Mouse (Mus musculus): ENCODE data around the gene Egflam.
A peak's percentile ranks its signal among the peaks of the same experiment; 100 is the strongest.

The Egflam gene

DNA sequence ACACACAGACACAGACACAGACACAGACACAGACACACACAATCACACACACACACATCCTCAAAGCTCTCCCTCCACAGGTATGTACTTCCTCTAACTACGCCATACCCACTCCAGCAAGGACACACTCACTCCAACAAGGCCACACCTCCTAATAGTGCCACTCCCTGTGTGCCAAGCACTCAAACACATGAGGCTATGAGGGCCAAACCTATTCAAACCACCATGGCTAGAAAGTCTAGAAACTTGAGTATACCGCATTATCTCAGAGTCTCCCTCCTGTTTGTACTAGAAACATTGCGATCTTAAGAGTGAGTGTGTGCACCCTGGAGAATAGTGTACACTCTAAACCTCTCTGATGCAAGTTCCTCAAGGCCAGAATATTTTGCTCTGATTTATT is 182.3 kb downstream of the Egflam start:
- DNase-seq, result no peak

DNA sequence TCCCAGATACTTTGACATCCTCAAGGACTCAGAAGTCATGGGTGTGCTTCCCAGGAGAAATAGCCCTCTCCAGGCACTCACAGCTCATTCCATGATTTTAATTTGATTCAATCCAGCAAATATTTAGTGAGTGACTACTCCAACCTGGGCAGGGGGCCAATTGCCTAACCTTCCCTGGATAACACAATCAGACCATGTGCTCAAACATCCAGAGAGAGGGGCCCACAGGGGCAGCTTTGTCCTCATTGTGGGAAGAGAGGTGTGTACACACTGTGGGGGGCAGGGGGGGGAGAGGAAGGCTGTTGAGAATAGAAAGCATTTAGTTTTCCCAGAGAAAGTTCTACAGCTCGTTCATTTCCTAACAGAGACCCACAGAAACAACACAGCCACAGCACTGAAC is 184.5 kb downstream of the Egflam start:
- DNase-seq, result no peak

GRCm38 (mm10) chr15:7208180-7208579 is 190.0 kb downstream of the Egflam start:
- DNase-seq, result no peak

DNA sequence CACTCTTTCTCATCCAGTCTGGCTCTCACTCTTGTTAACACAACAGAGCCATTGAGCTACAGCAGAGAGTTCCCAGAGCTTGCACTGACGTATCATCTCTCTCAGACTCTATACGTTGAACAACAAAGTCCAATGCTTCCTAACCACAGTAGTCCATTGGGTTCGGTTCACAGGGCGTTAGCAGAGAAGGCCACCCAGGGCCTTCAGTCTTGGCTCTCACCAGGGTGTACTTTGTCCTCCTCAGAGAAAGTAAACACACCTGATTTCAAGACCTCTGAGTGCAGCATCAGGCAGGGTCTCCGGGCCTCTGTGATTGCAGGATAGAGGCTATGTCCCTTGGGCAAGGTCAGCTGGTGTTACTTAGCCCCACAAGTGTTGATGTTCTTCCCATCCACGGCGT is 190.9 kb downstream of the Egflam start:
- DNase-seq, result no peak

DNA sequence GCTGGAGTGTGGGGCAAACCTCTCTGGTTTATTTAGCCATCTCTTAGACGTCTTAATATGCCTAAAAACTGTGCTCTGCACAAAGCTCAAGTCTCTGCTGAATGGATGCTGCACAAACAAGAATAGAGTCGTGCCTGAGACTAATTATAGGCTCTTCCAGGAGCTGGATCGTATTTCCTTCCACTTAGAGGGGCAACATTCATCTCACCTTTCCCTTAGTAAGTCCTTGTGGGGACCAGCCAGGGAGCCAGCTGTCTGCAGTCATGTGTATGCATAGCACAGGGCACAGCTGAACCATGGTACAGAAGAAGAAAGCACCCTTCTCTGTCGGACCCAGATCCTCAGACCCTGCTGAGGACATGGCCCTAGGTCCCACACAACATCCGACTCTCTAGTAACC is 192.1 kb downstream of the Egflam start:
- no peak for DNase-seq

DNA sequence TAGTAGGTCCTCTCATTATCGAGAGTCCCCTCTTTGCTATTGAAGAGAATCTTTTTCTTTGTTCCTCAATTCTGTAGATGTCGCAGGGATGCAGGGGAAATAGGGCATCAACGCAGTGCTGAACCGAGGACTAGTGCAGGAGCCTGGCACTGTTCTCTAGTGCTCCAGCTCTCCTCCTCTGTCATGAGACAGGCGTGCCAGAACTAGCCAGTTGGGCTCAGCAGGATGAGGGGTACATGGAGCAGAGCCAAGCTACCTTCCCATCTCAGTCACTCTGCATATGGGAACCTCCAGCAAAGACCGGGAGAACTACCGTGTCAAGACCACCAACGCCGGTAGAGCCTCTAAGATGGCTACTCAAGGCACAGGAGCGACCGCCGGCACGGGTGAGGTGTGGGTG is 193.3 kb downstream of the Egflam start:
- peak; percentile 73 to 74 for DNase-seq

GRCm38 (mm10) chr15:7203606-7204330 is 194.4 kb downstream of the Egflam start:
- DNase-seq, result peak; percentile 30 to 37

DNA sequence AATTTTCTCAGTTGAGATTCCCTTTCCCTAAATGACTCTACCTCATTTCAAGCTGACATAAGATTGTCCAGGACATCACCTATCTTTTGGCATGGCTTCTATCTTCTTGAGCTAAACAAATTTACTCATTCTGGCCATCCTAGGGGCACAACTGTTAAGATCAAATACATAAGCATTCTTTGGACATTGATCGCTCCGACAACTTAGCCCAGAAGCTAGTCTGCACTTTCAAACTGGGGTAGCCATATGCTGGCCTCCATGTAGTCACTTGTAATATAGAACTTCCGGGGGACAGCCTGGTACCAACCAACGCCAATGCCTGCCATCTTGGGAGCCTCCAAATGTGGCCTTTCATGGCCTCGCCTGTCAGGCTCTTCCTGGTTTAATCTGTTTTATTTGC is 195.2 kb downstream of the Egflam start:
- no peak for DNase-seq

DNA sequence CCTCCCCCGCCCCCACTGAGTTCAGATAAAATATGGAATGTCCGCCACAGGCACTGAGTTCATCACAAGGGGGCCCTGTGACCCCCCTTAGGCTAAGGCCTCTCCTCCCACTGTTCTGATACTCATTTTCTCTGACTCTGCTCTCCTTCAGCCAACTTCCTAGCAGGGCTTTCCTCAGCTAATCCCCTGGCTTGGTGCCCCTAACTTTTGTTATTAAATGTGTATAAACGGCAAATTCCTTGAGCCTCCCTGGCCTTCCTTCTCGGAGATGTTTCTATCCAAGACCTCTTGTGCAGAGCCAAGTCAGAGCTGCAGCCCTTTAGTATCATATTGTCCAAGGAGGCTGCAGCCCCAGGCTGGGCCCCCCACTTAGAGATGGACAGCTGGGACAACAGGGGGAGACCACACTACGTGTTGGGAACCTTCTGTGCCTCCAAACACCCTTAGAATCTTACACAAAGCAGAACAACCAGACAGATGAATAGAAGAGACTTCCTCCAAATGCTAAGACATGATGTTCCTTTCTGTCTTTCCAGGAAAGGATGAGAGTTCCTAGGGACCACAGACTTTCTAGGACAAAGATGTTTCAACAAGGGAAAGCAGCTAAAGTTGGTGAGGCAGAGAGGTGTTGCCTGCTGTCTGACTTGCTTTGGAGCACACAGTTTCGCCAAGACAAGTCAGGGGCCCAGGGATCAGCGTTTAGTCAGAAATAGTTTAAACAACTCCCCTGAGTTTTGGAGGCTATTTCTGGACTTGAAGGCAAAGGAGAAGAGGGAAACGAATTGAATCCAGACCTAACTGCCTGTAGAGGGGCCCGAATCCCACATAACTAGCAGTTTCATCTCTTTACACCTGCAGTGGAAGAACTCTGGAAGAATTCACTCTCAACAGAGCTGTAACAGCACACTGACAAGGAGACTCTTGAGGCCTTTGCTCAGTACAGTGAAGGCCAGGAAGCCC is 196.5 kb downstream of the Egflam start:
- peak in 1 of 2 experiments; percentile 19 for DNase-seq

GRCm38 (mm10) chr15:7200286-7200685 is 197.9 kb downstream of the Egflam start:
- no peak for DNase-seq

DNA sequence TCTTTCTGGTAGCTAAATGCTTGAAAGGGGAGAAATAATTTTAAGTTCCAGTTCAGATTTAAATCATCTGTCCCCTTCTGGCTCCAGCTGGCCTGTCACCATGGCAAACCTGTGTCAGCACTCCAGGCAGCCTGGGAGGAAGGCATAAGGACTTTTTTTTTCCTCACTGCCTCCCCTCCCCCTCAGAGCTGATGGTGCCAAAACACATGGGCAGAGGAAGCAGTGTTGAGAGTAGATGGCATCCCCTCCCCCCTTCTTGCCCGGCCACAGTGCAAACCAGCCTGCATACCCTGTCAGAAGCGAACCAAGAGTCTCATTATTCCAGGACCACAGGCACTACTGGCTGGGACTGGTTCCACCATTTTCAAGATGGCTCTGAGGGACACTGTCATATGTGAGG is 199.4 kb downstream of the Egflam start:
- peak; percentile 48 to 71 for DNase-seq

DNA sequence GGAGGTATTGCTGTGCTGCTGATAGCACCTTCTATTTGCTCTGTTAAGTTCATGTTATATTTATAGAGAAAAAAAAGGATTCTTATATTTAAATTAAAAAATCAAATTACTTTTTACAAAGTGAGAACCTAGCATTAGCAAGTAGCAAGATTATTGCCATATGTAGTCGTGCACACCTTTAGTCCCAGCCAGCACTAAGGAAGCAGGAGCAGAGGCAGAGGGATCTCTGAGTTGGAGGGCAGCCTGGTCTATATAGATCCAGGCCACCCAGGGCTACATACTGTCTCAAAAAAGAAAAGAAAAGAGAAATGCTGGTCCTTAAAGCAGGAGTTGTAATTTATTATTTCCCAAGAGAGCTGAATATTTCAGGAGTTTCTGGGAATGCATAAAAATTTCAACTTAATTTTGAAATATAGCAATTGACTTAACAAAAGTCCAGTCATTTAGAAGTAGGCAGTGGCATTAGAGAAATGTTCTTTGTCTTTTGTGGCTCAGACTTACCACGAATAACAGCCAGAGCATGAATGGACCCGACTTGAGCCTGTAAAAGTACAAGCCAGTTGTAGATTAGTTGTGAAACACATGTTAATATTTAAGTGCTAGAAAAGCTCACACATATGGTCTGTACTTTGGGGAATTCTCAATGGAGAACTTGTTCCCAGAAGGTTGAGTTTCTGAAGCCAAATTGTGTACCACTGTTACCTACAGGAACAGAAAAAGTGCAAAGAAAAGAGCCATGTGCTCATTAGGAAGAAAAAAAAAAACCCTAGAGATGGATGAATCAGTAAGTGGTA is 200.3 kb downstream of the Egflam start:
- DNase-seq, result no peak

- peak in 1 of 2 experiments; percentile 10 for DNase-seq
These were observed 203.4 kb downstream of the Egflam start for GRCm38 (mm10) chr15:7194748-7195221.

DNA sequence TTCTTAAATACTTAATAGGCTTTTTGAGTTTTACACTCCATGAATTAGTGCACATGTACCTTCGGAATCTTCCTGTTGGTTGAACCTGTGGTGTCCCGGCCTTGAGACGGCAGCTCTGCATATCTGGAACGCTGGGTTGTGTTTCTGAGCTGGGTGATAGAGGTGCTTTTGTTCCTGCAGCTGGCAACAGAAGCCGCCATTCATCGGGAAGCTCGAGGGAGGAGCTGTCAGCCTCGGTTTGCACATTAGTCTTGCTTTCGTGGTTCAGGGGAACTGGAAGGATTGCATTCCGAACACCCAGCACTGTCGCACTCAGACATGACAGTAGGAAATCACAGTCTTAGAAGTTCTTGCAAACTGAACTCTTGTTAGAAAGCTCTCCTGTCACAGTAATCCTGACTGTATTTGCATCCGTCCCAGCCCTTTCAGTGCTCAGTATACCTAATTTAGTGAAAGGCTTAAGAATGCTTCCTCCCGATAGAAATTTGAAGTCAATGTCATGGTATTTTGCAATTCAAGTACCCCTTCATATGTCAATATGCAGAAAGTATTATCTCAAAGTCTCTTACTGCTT is 204.0 kb downstream of the Egflam start:
- DNase-seq, result no peak

DNA sequence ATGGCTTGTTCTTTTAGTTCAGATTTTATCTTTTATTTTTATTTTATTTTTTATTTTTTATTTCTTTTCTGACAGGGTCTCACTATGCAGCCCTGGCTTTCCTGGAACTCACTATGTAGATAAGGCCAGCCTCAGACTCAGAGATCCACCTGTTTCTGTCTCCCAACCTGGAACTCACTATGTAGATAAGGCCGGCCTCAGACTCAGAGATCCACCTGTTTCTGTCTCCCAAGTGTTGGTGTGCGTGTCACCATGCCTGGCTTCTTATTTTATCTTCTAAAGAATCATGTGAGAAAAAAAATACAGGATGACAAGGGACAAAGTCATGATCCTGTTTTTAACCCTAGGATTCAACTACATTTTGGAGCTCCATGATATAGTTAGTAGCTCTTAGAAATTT is 205.6 kb downstream of the Egflam start:
- no peak for DNase-seq

- no peak for DNase-seq
These were observed 207.1 kb downstream of the Egflam start for GRCm38 (mm10) chr15:7191074-7191473.

DNA sequence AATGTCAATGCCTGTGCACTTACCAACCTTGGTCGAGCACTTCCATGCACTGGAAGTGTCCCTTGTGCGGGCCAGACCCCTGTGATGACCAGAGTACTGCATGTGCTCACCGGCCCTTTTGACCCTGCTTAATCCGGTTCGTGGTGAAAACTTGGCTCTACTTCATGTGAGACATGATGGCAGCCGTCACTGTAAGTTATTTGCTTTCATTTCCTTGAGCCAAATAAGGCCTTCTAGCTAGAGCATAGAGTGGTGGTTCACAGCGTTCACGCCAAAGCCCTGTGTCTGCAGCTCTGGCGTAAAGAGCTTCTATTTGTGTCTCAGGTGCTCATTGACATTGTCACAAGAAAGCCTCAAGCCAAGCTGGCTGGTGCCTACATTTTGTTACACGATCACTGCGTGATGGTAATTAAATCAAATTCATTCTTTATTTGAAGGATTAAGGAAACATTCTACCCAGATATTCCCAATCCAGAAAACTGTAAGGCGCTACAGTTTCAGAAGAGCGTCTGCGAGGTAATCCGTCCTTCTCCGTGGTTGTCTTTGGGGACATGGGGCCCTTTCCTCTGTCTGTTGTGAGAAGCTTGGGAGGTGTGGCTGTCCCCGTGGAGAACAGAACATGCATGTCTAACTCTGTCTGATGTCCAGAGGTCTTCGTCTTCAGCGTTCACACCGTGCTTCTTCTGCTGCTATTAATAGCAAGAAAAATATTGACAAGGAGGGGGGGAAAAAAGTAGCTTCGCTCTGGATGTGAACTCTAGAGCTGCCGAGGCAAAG is 208.3 kb downstream of the Egflam start:
- DNase-seq, result no peak

DNA sequence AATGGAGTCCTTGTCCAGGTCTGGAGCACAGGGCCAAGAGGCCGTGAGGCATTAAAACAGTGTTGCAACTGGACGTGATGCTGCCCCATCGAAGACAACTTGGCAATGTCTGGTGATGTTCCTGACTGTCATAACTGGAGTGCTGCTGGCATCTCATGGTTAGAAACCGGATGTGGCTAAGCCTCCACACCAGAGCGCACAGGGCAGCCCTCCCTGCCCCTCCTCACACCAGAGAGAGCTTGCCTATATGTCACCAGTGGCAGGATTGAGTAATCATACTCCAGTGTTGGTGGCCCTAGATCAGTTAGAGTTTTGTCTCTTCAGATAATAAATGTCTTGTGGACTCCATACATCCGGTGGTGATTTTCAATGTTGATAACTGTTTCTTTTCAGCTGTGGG is 210.5 kb downstream of the Egflam start:
- no peak for DNase-seq

DNA sequence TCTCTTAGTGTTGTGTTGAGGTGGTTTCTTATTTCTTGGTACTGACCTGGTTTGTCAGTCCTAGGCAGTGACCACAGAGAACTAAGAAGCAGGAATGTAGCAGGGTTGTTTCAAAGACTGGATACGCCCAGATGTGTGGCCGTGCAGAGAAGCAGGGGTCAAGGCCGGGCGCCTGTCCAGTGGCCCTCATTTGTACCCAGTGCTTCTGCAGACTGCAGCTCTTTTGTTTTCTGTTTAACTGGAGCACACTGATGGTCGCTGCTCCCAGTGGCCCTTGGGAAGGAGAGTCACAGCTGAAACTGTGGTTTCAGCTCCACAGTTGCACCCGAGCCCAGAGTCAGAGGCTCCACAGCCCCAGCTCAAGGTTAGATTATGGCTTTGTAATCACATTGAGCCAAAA is 217.6 kb downstream of the Egflam start:
- no peak for DNase-seq

GRCm38 (mm10) chr15:7173776-7174175 is 224.4 kb downstream of the Egflam start:
- no peak for DNase-seq

GRCm38 (mm10) chr15:7173346-7173745 is 224.8 kb downstream of the Egflam start:
- DNase-seq, result no peak

GRCm38 (mm10) chr15:7172875-7173274 is 225.3 kb downstream of the Egflam start:
- peak; percentile 18 to 39 for DNase-seq

Data from cerebellum, postnatal 14 days (tissue).